Comparison of ENCODE assay signal across 8 mouse cellular contexts in the genomic region with DNA sequence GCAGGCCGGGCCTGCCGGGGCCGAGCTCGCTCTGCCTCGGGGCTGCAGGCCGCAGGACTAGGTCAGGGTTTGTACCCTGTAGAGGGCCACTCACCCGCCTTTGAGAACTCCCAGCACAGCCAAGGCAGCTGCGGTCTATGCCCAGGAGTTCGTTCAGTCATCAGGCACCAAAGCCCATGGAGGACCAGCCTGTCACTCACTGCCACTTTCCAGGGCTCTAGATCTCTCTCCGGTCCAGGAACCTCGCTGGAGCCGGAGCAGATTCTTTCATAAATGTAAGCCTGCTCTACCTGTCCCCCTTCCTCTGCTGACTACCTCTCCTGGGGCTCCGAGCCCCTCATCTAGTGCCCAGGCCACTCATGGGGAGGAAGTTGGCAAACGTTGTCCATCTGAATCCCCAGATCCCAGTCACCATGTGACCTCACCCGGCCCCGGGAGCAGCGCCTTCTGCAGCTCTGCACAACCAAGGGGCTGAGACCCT. TPM values are rescaled to one million over a fixed set of nuclear protein-coding genes. Genes with fewer than 3 reads are reported as not detected.
DNase-seq lines count a peak whose midpoint lies in the region; ATAC-seq and TF ChIP-seq lines count a peak whose summit lies in the region.

No protein-coding gene starts in this region.

- no peak for ATAC-seq in heart, embryonic 15.5 days (replicated peaks; ENCODE audit: insufficient number of reproducible peaks, insufficient read depth, low FRiP score, low read depth)
- no peak for ATAC-seq in liver, embryonic 16.5 days (ENCODE audit: low read depth)
- ATAC-seq in stomach, postnatal 0 days (ENCODE audit: low FRiP score, low TSS enrichment): no peak

- no peak for DNase-seq in layer of hippocampus, adult 2 months (ENCODE audit: low spot score in 2 of 2)
- no peak for DNase-seq in layer of hippocampus, postnatal 25 days (ENCODE audit: extremely low spot score in 1 of 2, low spot score in 1 of 2)
- peak; percentile 61 for DNase-seq in brain, embryonic 14.5 days (ENCODE audit: low read depth)
- DNase-seq in stomach, postnatal 0 days (ENCODE audit: low spot score): peak; percentile 36
- DNase-seq in left cerebral cortex, postnatal 14 days (ENCODE audit: low spot score in 2 of 2): no peak
- DNase-seq in left cerebral cortex, postnatal 36 days (ENCODE audit: low spot score in 2 of 2): no peak

- H3K36me3 ChIP-seq in heart, embryonic 15.5 days: peaks cover 55% of the 10 kb centered on the region
- peaks cover 28% of the 10 kb centered on the region for H3K36me3 ChIP-seq in liver, embryonic 16.5 days (ENCODE audit: control insufficient read depth, insufficient read depth)
- H3K36me3 ChIP-seq in stomach, postnatal 0 days (ENCODE audit: control insufficient read depth, insufficient read depth, low read length): peaks cover 16% of the 10 kb centered on the region

- 6% methylated on average over 17 of the region's 17 CpGs for WGBS in heart, embryonic 15.5 days
- 14% methylated on average over 17 of the region's 17 CpGs for WGBS in liver, embryonic 16.5 days (ENCODE audit: insufficient replicate concordance)
- 7% methylated on average over 17 of the region's 17 CpGs for WGBS in stomach, postnatal 0 days

- H3K4me1 ChIP-seq in heart, embryonic 15.5 days (replicated peaks): peaks cover 20% of the 10 kb centered on the region
- peaks cover 25% of the 10 kb centered on the region for H3K4me1 ChIP-seq in liver, embryonic 16.5 days (ENCODE audit: control insufficient read depth, low read depth, low read length)
- no peaks in the 10 kb centered on the region; the same call in 1 of the 2 replicates for H3K4me1 ChIP-seq in stomach, postnatal 0 days (replicated peaks; ENCODE audit: control insufficient read depth, insufficient read depth)

- peak overlapping the region; percentile 73 for H3K9ac ChIP-seq in heart, embryonic 15.5 days
- H3K9ac ChIP-seq in liver, embryonic 16.5 days (ENCODE audit: low read depth, low read length): peak overlapping the region; percentile 79
- H3K9ac ChIP-seq in stomach, postnatal 0 days (ENCODE audit: low read length): peak overlapping the region; percentile 67

- TF ChIP-seq EP300 in stomach, postnatal 0 days (optimal IDR thresholded peaks at IDR 0.05): no peak

- TF ChIP-seq CTCF in layer of hippocampus, adult 2 months (conservative IDR thresholded peaks at IDR 0.05): no peak
- TF ChIP-seq CTCF in brain, embryonic 14.5 days (IDR thresholded peaks at IDR 0.05; ENCODE audit: borderline replicate concordance, extremely low read depth, insufficient read depth, insufficient read length): no peak
- TF ChIP-seq CTCF in stomach, postnatal 0 days (IDR thresholded peaks at IDR 0.05; ENCODE audit: low read depth): no peak

- H3K9me3 ChIP-seq in heart, embryonic 15.5 days (replicated peaks): no peaks in the 10 kb centered on the region
- no peaks in the 10 kb centered on the region for H3K9me3 ChIP-seq in liver, embryonic 16.5 days (replicated peaks; ENCODE audit: control insufficient read depth, low read length)
- no peaks in the 10 kb centered on the region for H3K9me3 ChIP-seq in stomach, postnatal 0 days (ENCODE audit: control insufficient read depth, low read length)

- no peak for TF ChIP-seq POLR2A in brain, embryonic 14.5 days (IDR thresholded peaks at IDR 0.05; ENCODE audit: borderline replicate concordance, extremely low read depth, insufficient read depth, insufficient read length, poor library complexity, severe bottlenecking)

- H3K27me3 ChIP-seq in heart, embryonic 15.5 days: no peaks in the 10 kb centered on the region
- no peaks in the 10 kb centered on the region for H3K27me3 ChIP-seq in liver, embryonic 16.5 days (ENCODE audit: control insufficient read depth, insufficient read depth, low read depth, low read length)
- H3K27me3 ChIP-seq in stomach, postnatal 0 days (ENCODE audit: control insufficient read depth, insufficient read depth, low read length): no peaks in the 10 kb centered on the region

- intact Hi-C loops in left cerebral cortex, postnatal 14 days (cut with DNase I): loop anchor here (2.0 kb wide), 1 partner anchor 37 kb away; a partner anchor contains a TSS
- intact Hi-C loops in left cerebral cortex, postnatal 36 days (cut with DNase I): loop anchor here (2.0 kb wide), 1 partner anchor 31 kb away; a partner anchor contains a TSS

- H3K4me2 ChIP-seq in heart, embryonic 15.5 days: peak overlapping the region; percentile 98
- H3K4me2 ChIP-seq in liver, embryonic 16.5 days (ENCODE audit: low read depth, low read length): peak overlapping the region; percentile 100
- peak overlapping the region; percentile 96 for H3K4me2 ChIP-seq in stomach, postnatal 0 days (replicated peaks; ENCODE audit: low read depth)

- peak overlapping the region; percentile 73 for H3K4me3 ChIP-seq in layer of hippocampus, adult 2 months
- peak overlapping the region; percentile 65 for H3K4me3 ChIP-seq in heart, embryonic 15.5 days
- peak overlapping the region; percentile 94 for H3K4me3 ChIP-seq in liver, embryonic 16.5 days (ENCODE audit: low read depth, low read length)
- peak overlapping the region; percentile 65 for H3K4me3 ChIP-seq in stomach, postnatal 0 days (ENCODE audit: low read depth, low read length)

- peak overlapping the region; percentile 95 for H3K27ac ChIP-seq in layer of hippocampus, adult 2 months
- peak overlapping the region; percentile 80 for H3K27ac ChIP-seq in heart, embryonic 15.5 days
- H3K27ac ChIP-seq in liver, embryonic 16.5 days (ENCODE audit: low read length): peak overlapping the region; percentile 29; the same call in 1 of the 2 replicates
- peak overlapping the region; percentile 49; the same call in 1 of the 2 replicates for H3K27ac ChIP-seq in stomach, postnatal 0 days (replicated peaks)

RNA-seq across cellular contexts. Expression of a gene that starts 0.6 kb away (rescaled TPM):
- total RNA-seq in layer of hippocampus, adult 2 months (2021): 10 to 100 TPM; 41.4 to 43.1 TPM
- total RNA-seq in layer of hippocampus, postnatal 25 days (2021): 10 to 100 TPM; 37.9 to 45.9 TPM
- 86.7 and 116 TPM in 2 replicates for polyA plus RNA-seq in brain, embryonic 14.5 days (2012; rRNA removed)
- polyA plus RNA-seq in heart, embryonic 15.5 days (2015; fragmentation: Nextera tagmentation; extraction: Ambion mirVana): 11.6 and 17.5 TPM in 2 replicates
- polyA plus RNA-seq in liver, embryonic 16.5 days (2015; fragmentation: Nextera tagmentation; extraction: Ambion mirVana): 3.8 and 4.1 TPM in 2 replicates
- polyA plus RNA-seq in stomach, postnatal 0 days (2015; fragmentation: Nextera tagmentation; extraction: Ambion mirVana): 34.0 and 41.9 TPM in 2 replicates
- 10 to 100 TPM; 34.8 to 36.3 TPM for total RNA-seq in left cerebral cortex, postnatal 14 days (2021)
- total RNA-seq in left cerebral cortex, postnatal 36 days (2021): 10 to 100 TPM; 32.4 to 42.9 TPM

RNA-seq across cellular contexts. Expression of a gene that starts 1.7 kb away (rescaled TPM):
- total RNA-seq in layer of hippocampus, adult 2 months (2021): 10 to 100 TPM; 70.7 to 72.1 TPM
- total RNA-seq in layer of hippocampus, postnatal 25 days (2021): 10 to 100 TPM; 60.5 to 66.7 TPM
- polyA plus RNA-seq in brain, embryonic 14.5 days (2012; rRNA removed): 106 and 128 TPM in 2 replicates
- 29.1 and 46.4 TPM in 2 replicates for polyA plus RNA-seq in heart, embryonic 15.5 days (2015; fragmentation: Nextera tagmentation; extraction: Ambion mirVana)
- 36.0 and 36.2 TPM in 2 replicates for polyA plus RNA-seq in liver, embryonic 16.5 days (2015; fragmentation: Nextera tagmentation; extraction: Ambion mirVana)
- 30.2 and 30.6 TPM in 2 replicates for polyA plus RNA-seq in stomach, postnatal 0 days (2015; fragmentation: Nextera tagmentation; extraction: Ambion mirVana)
- 10 to 100 TPM; 60.3 to 61.4 TPM for total RNA-seq in left cerebral cortex, postnatal 14 days (2021)
- total RNA-seq in left cerebral cortex, postnatal 36 days (2021): 10 to 100 TPM; 64.4 to 68.0 TPM

RNA-seq across cellular contexts. Expression of a gene that starts 18.4 kb away (rescaled TPM):
- total RNA-seq in layer of hippocampus, adult 2 months (2021): under 1 TPM; 0.26 to 0.44 TPM
- total RNA-seq in layer of hippocampus, postnatal 25 days (2021): under 1 TPM; 0.23 to 0.27 TPM
- 1.1 and 1.7 TPM in 2 replicates for polyA plus RNA-seq in brain, embryonic 14.5 days (2012; rRNA removed)
- polyA plus RNA-seq in heart, embryonic 15.5 days (2015; fragmentation: Nextera tagmentation; extraction: Ambion mirVana): 9.7 and 10.8 TPM in 2 replicates
- polyA plus RNA-seq in liver, embryonic 16.5 days (2015; fragmentation: Nextera tagmentation; extraction: Ambion mirVana): 0.14 and 0.40 TPM in 2 replicates
- polyA plus RNA-seq in stomach, postnatal 0 days (2015; fragmentation: Nextera tagmentation; extraction: Ambion mirVana): 4.0 and 4.6 TPM in 2 replicates
- total RNA-seq in left cerebral cortex, postnatal 14 days (2021): under 1 TPM; 0.20 to 0.66 TPM
- under 1 TPM; 0.37 to 0.45 TPM for total RNA-seq in left cerebral cortex, postnatal 36 days (2021)

RNA-seq across cellular contexts. Expression of a gene that starts 21.4 kb away (rescaled TPM):
- 1 to 10 TPM; 4.8 to 5.4 TPM for total RNA-seq in layer of hippocampus, adult 2 months (2021)
- total RNA-seq in layer of hippocampus, postnatal 25 days (2021): 1 to 10 TPM; 3.9 to 4.9 TPM
- 5.9 and 6.9 TPM in 2 replicates for polyA plus RNA-seq in brain, embryonic 14.5 days (2012; rRNA removed)
- polyA plus RNA-seq in heart, embryonic 15.5 days (2015; fragmentation: Nextera tagmentation; extraction: Ambion mirVana): 0.31 and 1.0 TPM in 2 replicates
- 36.4 and 37.7 TPM in 2 replicates for polyA plus RNA-seq in liver, embryonic 16.5 days (2015; fragmentation: Nextera tagmentation; extraction: Ambion mirVana)
- polyA plus RNA-seq in stomach, postnatal 0 days (2015; fragmentation: Nextera tagmentation; extraction: Ambion mirVana): 0.08 and 0.18 TPM in 2 replicates
- 1 to 10 TPM; 3.9 to 4.5 TPM for total RNA-seq in left cerebral cortex, postnatal 14 days (2021)
- 1 to 10 TPM; 3.9 to 4.7 TPM for total RNA-seq in left cerebral cortex, postnatal 36 days (2021)

RNA-seq across cellular contexts. Expression of a gene that starts 31.0 kb away (rescaled TPM):
- 1 to 10 TPM; 5.6 to 7.1 TPM for total RNA-seq in layer of hippocampus, adult 2 months (2021)
- total RNA-seq in layer of hippocampus, postnatal 25 days (2021): 1 to 10 TPM; 5.4 to 6.9 TPM
- polyA plus RNA-seq in brain, embryonic 14.5 days (2012; rRNA removed): 3.5 and 4.8 TPM in 2 replicates
- 3.0 and 5.0 TPM in 2 replicates for polyA plus RNA-seq in heart, embryonic 15.5 days (2015; fragmentation: Nextera tagmentation; extraction: Ambion mirVana)
- polyA plus RNA-seq in liver, embryonic 16.5 days (2015; fragmentation: Nextera tagmentation; extraction: Ambion mirVana): 1.0 and 1.2 TPM in 2 replicates
- polyA plus RNA-seq in stomach, postnatal 0 days (2015; fragmentation: Nextera tagmentation; extraction: Ambion mirVana): 1.2 and 1.6 TPM in 2 replicates
- total RNA-seq in left cerebral cortex, postnatal 14 days (2021): 1 to 10 TPM; 4.0 to 5.0 TPM
- 1 to 10 TPM; 4.0 to 5.8 TPM for total RNA-seq in left cerebral cortex, postnatal 36 days (2021)

Comparison
In these comparisons a context has a peak if more than half of its experiments do, and no peak if none do; other contexts are left out.
1. DNase-seq: peak in brain, embryonic 14.5 days (single experiment) and stomach, postnatal 0 days (single experiment); none in layer of hippocampus, adult 2 months (0 of 2), layer of hippocampus, postnatal 25 days (0 of 2), left cerebral cortex, postnatal 14 days (0 of 2) and left cerebral cortex, postnatal 36 days (0 of 2).
2. H3K27ac ChIP-seq: peak in every context shown above with its lines; median percentile 95 in layer of hippocampus, adult 2 months; 80 in heart, embryonic 15.5 days; 49 in stomach, postnatal 0 days; 29 in liver, embryonic 16.5 days.
3. Peak in every context shown above with its lines, with median percentiles within 50 percentile points of each other: H3K4me3 ChIP-seq, H3K4me2 ChIP-seq and H3K9ac ChIP-seq.